Mouse (Mus musculus) kidney, adult 10 weeks (tissue): ENCODE results near the gene Nprl3. TPM values are rescaled to one million over a fixed set of nuclear protein-coding genes. Genes with fewer than 3 reads are reported as not detected.

Experiments
- polyA plus RNA-seq: library from polyadenylated mRNA; stranded (reverse); fragments of 350-450 nt; fragmentation: Illumina TruSeq; extraction: RNeasy Lipid Tissue Mini Kit (QIAGEN cat#74804); gene quantifications from one replicate; pipeline ENCODE4 v1.2.3, GENCODE M21; 2014; ENCODE audit warnings: low read depth, low replicate concordance

Nprl3 gene
- 4.0 TPM for polyA plus RNA-seq

GRCm38 (mm10) chr11:32267188-32267884 lies at the start of gene Nprl3:
Nprl3 (minus strand) TSS chr11:32267707.

GRCm38 (mm10) chr11:32299865-32300264 lies 32.4 kb upstream of the Nprl3 start, which contains the start of gene Hbq1a:
Hbq1a (plus strand) TSS chr11:32300069.

GRCm38 (mm10) chr11:32296203-32296602 lies 28.7 kb upstream of the Nprl3 start, which contains the start of gene Hba-a2:
Hba-a2 (plus strand) TSS chr11:32296489.

GRCm38 (mm10) chr11:32286695-32287492 lies 19.4 kb upstream of the Nprl3 start, which contains the start of gene Hbq1b:
Hbq1b (plus strand) TSS chr11:32286965.

GRCm38 (mm10) chr11:32283091-32283777 lies 15.7 kb upstream of the Nprl3 start, which contains the start of gene Hba-a1:
Hba-a1 (plus strand) TSS chr11:32283511.

GRCm38 (mm10) chr11:32276347-32276746 lies 8.8 kb upstream of the Nprl3 start, which contains the start of gene Hba-x:
Hba-x (plus strand) TSS chr11:32276400.

GRCm38 (mm10) chr11:32226124-32226871 lies 41.2 kb downstream of the Nprl3 start, which contains the start of gene Mpg:
Mpg (plus strand) TSS chr11:32226505.

GRCm38 (mm10) chr11:32221951-32222409 lies 45.5 kb downstream of the Nprl3 start, which contains the start of gene Rhbdf1:
Rhbdf1 (minus strand) TSS chr11:32222300.

GRCm38 (mm10) chr11:32205058-32205873 lies 62.2 kb downstream of the Nprl3 start, which contains the start of gene Snrnp25:
Snrnp25 (plus strand) TSS chr11:32205415.

GRCm38 (mm10) chr11:32200075-32200601 lies 67.4 kb downstream of the Nprl3 start, which contains the start of gene Il9r:
Il9r (minus strand) TSS chr11:32200279.

Other genes with a start within 250 kb of the Nprl3 start
- not detected for gene Il9r, start 67.4 kb downstream of the Nprl3 start, polyA plus RNA-seq
- gene Snrnp25, start 62.3 kb downstream of the Nprl3 start, polyA plus RNA-seq = 1.4 TPM
- gene Rhbdf1, start 45.4 kb downstream of the Nprl3 start, polyA plus RNA-seq = 0.53 TPM
- 5.7 TPM for gene Mpg, start 41.2 kb downstream of the Nprl3 start, polyA plus RNA-seq
- not detected for gene Hba-x, start 8.7 kb upstream of the Nprl3 start, polyA plus RNA-seq
- gene Hba-a1, start 15.8 kb upstream of the Nprl3 start, polyA plus RNA-seq = 2.9 TPM
- gene Hbq1b, start 19.3 kb upstream of the Nprl3 start, polyA plus RNA-seq = not detected
- 40.1 TPM for gene Hba-a2, start 28.8 kb upstream of the Nprl3 start, polyA plus RNA-seq
- not detected for gene Hbq1a, start 32.4 kb upstream of the Nprl3 start, polyA plus RNA-seq
- gene Sh3pxd2b, start 80.1 kb upstream of the Nprl3 start, polyA plus RNA-seq = 0.49 TPM
- gene Ubtd2, start 187.7 kb upstream of the Nprl3 start, polyA plus RNA-seq = 1.4 TPM